Mouse (Mus musculus) CH12.LX (cell line): Measurements from ENCODE around the gene Tmem126a. TPM values are rescaled to one million over a fixed set of nuclear protein-coding genes. Genes with fewer than 3 reads are reported as not detected.
A peak's percentile ranks its signal among the peaks of the same experiment; 100 is the strongest.

Experiments used
- DNase-seq: peaks from one replicate; pipeline ENCODE4 v3.0.0-alpha.2; 2013; ENCODE audit errors: extremely low read depth
- H3K27ac ChIP-seq: 2 replicates; pipeline ENCODE4 v1.5.1; 2012; ENCODE audit warnings: low read depth, mild to moderate bottlenecking, control low read depth, moderate library complexity; ENCODE audit not compliant: insufficient read depth
- H3K27me3 ChIP-seq: replicated peaks from 2 replicates; pipeline ENCODE3; 2012; ENCODE audit warnings: inconsistent platforms
- H3K36me3 ChIP-seq, 2 experiments: replicated peaks in 1 of 2; 2 replicates each; pipeline versions ENCODE3 to v1.6.1; 2012; ENCODE audit warnings: inconsistent platforms in 1 of 2, low read length in 1 of 2, mild to moderate bottlenecking in 1 of 2, mixed read lengths in 1 of 2, moderate library complexity in 1 of 2; ENCODE audit not compliant: control insufficient read depth in 1 of 2, insufficient read depth in 1 of 2
- H3K4me1 ChIP-seq, 2 experiments: 2 replicates each; pipeline ENCODE4 v1.6.1; 2012; ENCODE audit warnings: inconsistent platforms in 1 of 2, moderate library complexity in 1 of 2; ENCODE audit not compliant: insufficient read depth in 2 of 2, control insufficient read depth in 1 of 2
- H3K4me2 ChIP-seq: 2 replicates; pipeline ENCODE4 v1.6.1; 2012; ENCODE audit warnings: low read depth, mild to moderate bottlenecking, control low read depth; ENCODE audit not compliant: poor library complexity, insufficient read depth, severe bottlenecking
- H3K4me3 ChIP-seq, 3 experiments: fragments of 150-350 bp in 1 of 3; sonication (generic) in 1 of 3; replicated peaks in 1 of 3; 2 replicates each; pipeline versions ENCODE3 to v1.5.1; 2011 to 2012; ENCODE audit warnings: low read depth in 2 of 3, low read length in 2 of 3, mild to moderate bottlenecking in 2 of 3, moderate library complexity in 2 of 3, control low read depth in 1 of 3, improper control_type of control experiment in 1 of 3, inconsistent platforms in 1 of 3, mixed read lengths in 1 of 3; ENCODE audit not compliant: poor library complexity in 1 of 3
- H3K79me2 ChIP-seq: replicated peaks from 2 replicates; pipeline ENCODE4 v1.6.1; 2012; ENCODE audit warnings: mild to moderate bottlenecking, moderate library complexity; ENCODE audit not compliant: control insufficient read depth, poor library complexity, insufficient read depth, severe bottlenecking; ENCODE audit errors: extremely low read depth
- H3K9ac ChIP-seq: 2 replicates; pipeline ENCODE4 v1.6.1; 2012; ENCODE audit warnings: low read depth, mild to moderate bottlenecking, control low read depth, moderate library complexity; ENCODE audit not compliant: insufficient read depth
- H3K9me3 ChIP-seq: replicated peaks from 2 replicates; pipeline ENCODE3; 2012; ENCODE audit warnings: low read length, inconsistent platforms, mixed read lengths
- BHLHE40 ChIP-seq: IDR thresholded peaks from 2 replicates; pipeline ENCODE4 v1.6.1; 2011; ENCODE audit warnings: mild to moderate bottlenecking, low read depth, low read length, improper control_type of control experiment
- ELF1 ChIP-seq: IDR thresholded peaks from 2 replicates; pipeline ENCODE4 v1.6.1; 2014; ENCODE audit warnings: low read depth, mild to moderate bottlenecking, inconsistent platforms, low read length, improper control_type of control experiment
- ETS1 ChIP-seq: conservative IDR thresholded peaks from 2 replicates; pipeline ENCODE4 v1.6.1; 2012; ENCODE audit warnings: low read depth, mild to moderate bottlenecking, inconsistent platforms, low read length, improper control_type of control experiment, moderate library complexity
- GABPA ChIP-seq: IDR thresholded peaks from 2 replicates; pipeline ENCODE4 v1.6.1; 2012; ENCODE audit warnings: low read depth, low read length, improper control_type of control experiment, inconsistent platforms; ENCODE audit not compliant: insufficient replicate concordance
- IRF4 ChIP-seq: IDR thresholded peaks from 2 replicates; pipeline ENCODE4 v1.6.1; 2014; ENCODE audit warnings: low read depth, mild to moderate bottlenecking, inconsistent platforms, low read length, improper control_type of control experiment
- JUN ChIP-seq: IDR thresholded peaks from 2 replicates; pipeline ENCODE4 v1.6.1; 2011; ENCODE audit warnings: low read depth, mild to moderate bottlenecking, low read length, improper control_type of control experiment, moderate library complexity; ENCODE audit not compliant: insufficient read depth
- JUND ChIP-seq: conservative IDR thresholded peaks from 2 replicates; pipeline ENCODE4 v1.6.1; 2011; ENCODE audit warnings: low read depth, low read length, improper control_type of control experiment
- KAT2A ChIP-seq: IDR thresholded peaks from 2 replicates; pipeline ENCODE4 v1.6.1; 2012; ENCODE audit warnings: low read length, improper control_type of control experiment, inconsistent platforms; ENCODE audit not compliant: insufficient replicate concordance
- MAX ChIP-seq: IDR thresholded peaks from 2 replicates; pipeline ENCODE4 v1.6.1; 2011; ENCODE audit warnings: low read length, improper control_type of control experiment
- MAZ ChIP-seq: IDR thresholded peaks from 2 replicates; pipeline ENCODE4 v1.6.1; 2012; ENCODE audit warnings: low read depth, mild to moderate bottlenecking, inconsistent platforms, low read length, improper control_type of control experiment, moderate library complexity
- MEF2A ChIP-seq: IDR thresholded peaks from 2 replicates; pipeline ENCODE4 v1.6.1; 2014; ENCODE audit warnings: low read depth, mild to moderate bottlenecking, inconsistent platforms, low read length, improper control_type of control experiment, borderline replicate concordance
- MXI1 ChIP-seq: IDR thresholded peaks from 2 replicates; pipeline ENCODE4 v1.6.1; 2011; ENCODE audit warnings: mild to moderate bottlenecking, low read depth, low read length, improper control_type of control experiment
- MYC ChIP-seq: IDR thresholded peaks from 2 replicates; pipeline ENCODE4 v1.6.1; 2011; ENCODE audit warnings: low read depth, mild to moderate bottlenecking, improper control_type of control experiment, low read length
- NRF1 ChIP-seq: IDR thresholded peaks from 2 replicates; pipeline ENCODE4 v1.6.1; 2014; ENCODE audit warnings: low read depth, mild to moderate bottlenecking, inconsistent platforms, low read length, improper control_type of control experiment, moderate library complexity
- POLR2AphosphoS2 ChIP-seq: IDR thresholded peaks from 2 replicates; pipeline ENCODE4 v1.6.1; 2011; ENCODE audit warnings: low read depth, low read length, improper control_type of control experiment
- RAD21 ChIP-seq: IDR thresholded peaks from 2 replicates; pipeline ENCODE4 v1.6.1; 2011; ENCODE audit warnings: low read depth, mild to moderate bottlenecking, low read length, improper control_type of control experiment, moderate library complexity
- SIN3A ChIP-seq: IDR thresholded peaks from 2 replicates; pipeline ENCODE4 v1.6.1; 2012; ENCODE audit warnings: low read length, improper control_type of control experiment, inconsistent platforms
- TBP ChIP-seq: conservative IDR thresholded peaks from 2 replicates; pipeline ENCODE4 v1.6.1; 2011; ENCODE audit warnings: low read depth, low read length, improper control_type of control experiment
- TCF12 ChIP-seq: IDR thresholded peaks from 2 replicates; pipeline ENCODE4 v1.6.1; 2014; ENCODE audit warnings: low read depth, mild to moderate bottlenecking, inconsistent platforms, low read length, improper control_type of control experiment
- USF2 ChIP-seq: conservative IDR thresholded peaks from 2 replicates; pipeline ENCODE4 v1.6.1; 2011; ENCODE audit warnings: low read depth, low read length, improper control_type of control experiment
- dilution Hi-C: fragments of 300-500 bp; cut with MboI; formaldehyde crosslinking; loops from 2 replicates; pipeline ENCODE4 v1.14.3; 2020; ENCODE audit warnings: low sequenced_read_pairs; ENCODE audit not compliant: extremely low pct_unique_long_range_greater_than_20kb, extremely low pct_ligation_motif_present
- in situ Hi-C: fragments of 300-500 bp; cut with MboI; formaldehyde crosslinking; loops from 3 replicates; pipeline ENCODE4 v1.14.3; 2019; ENCODE audit warnings: low sequenced_read_pairs, low pct_ligation_motif_present, low pct_unique_long_range_greater_than_20kb, mixed read lengths
- polyA plus RNA-seq: library from polyadenylated mRNA; unstranded; fragments of >175 nt; gene quantifications from 2 replicates; pipeline ENCODE4 v1.2.1, GENCODE M21; 2012; ENCODE audit warnings: low read depth; ENCODE audit not compliant: insufficient read length
- total RNA-seq, 2 experiments: library from RNA; depleted of rRNA; stranded (reverse); fragments of 300-350 nt in 1 of 2; fragments of >200 nt in 1 of 2; gene quantifications; 2 replicates each; pipeline ENCODE4 v1.2.3; 2012 to 2014

Gene Tmem126a
- total and polyA plus RNA-seq, 3 experiments, result 62.3 to 121 (median 65.3) TPM

- Histone ChIP-seq H3K79me2 (no peaks in the 10 kb centered on the region), H3K27me3 (peaks cover 5% of the 10 kb centered on the region), H3K4me1 (no peaks in the 10 kb centered on the region), H3K4me3 (no peak overlapping the region), H3K9ac (no peak overlapping the region), H3K4me2 (no peak overlapping the region), H3K9me3 (no peaks in the 10 kb centered on the region), H3K36me3 (no peaks in the 10 kb centered on the region), H3K27ac (no peak overlapping the region)
- in situ Hi-C loops (no loop called here), dilution Hi-C loops (no loop called here)
- DNase-seq, result no peak
- TF ChIP-seq MEF2A, result no peak
Measured at GRCm38 (mm10) chr7:90482607-90483006, 25.6 kb upstream of the Tmem126a start.

DNA sequence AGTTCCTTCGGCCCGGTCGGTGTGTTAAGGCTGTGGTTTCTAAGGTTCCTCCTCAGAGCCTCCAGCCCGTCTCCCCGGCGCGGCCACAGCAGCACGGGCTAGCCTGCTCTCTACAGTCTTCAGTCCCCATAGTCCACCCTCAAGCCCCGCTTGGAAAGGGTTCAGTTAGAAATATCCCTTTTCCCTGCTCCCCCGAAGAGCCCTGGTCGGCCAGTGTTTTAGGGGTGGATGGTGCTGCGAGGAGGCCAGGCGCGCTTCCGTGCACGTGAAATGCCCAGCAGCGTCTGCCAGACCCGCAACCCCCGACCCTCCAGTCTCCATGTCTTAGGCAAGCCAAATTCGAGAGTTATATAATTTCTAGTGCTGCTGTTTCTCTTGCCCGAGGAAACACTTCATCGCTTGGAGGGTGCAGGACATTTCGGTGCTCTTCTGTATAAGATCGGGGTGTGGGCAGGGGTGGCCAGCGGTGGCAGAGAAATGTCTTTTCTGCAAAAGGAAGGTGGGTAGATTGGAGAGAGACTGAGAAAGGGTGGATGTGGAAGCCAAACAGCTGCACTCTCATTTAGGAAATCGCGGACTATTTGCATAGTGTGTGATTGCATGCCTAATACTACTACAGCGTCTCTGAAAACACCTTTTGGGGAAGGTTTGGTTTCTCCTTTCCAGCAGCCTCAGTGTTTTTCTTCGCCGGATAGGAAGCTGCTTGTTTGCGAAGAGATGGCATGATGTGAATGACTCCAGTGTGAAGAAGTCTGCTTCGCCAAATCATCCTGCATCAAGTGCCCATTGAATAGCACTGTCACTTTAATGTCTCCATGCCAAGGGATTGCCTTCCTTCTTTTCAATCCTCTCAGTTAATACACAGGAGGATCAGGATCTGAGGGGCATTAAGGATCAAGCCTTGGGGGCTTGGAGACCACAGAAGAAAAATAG is 19.6 kb upstream of the Tmem126a start, which contains the start of gene Dlg2:
TSS of gene Dlg2 (plus strand) at position 360 of the 933 bp plus-strand sequence.
- Histone ChIP-seq H3K79me2 (peaks cover 12% of the 10 kb centered on the region), H3K9me3 (no peaks in the 10 kb centered on the region), H3K27ac (no peak within 1 kb of the TSS), H3K4me1 (peaks cover 3 to 22% of the 10 kb centered on the region in 2 experiments; a peak in 3 of 4 replicates), H3K4me3 (peak within 1 kb of the TSS; percentile 59 to 90 (median 70)), H3K36me3 (peaks cover 0 to 6% of the 10 kb centered on the region in 2 experiments), H3K27me3 (peaks cover 12% of the 10 kb centered on the region), H3K9ac (peak within 1 kb of the TSS; percentile 65), H3K4me2 (peak within 1 kb of the TSS; percentile 83)
- TF ChIP-seq JUN, result no peak
- TF ChIP-seq KAT2A, result no peak
- no peak for TF ChIP-seq JUND
- no peak for TF ChIP-seq MYC
- TF ChIP-seq MXI1, result peak; percentile 51
- TF ChIP-seq BHLHE40, result peak; percentile 66
- no peak for TF ChIP-seq MEF2A
- no peak for TF ChIP-seq USF2
- in situ Hi-C loops (no loop called here), dilution Hi-C loops (no loop called here)
- peak; percentile 39 for DNase-seq

- Histone ChIP-seq H3K27me3 (peaks cover 12% of the 10 kb centered on the region), H3K36me3 (peaks cover 0 to 11% of the 10 kb centered on the region in 2 experiments), H3K4me3 (peak within 1 kb of the TSS; percentile 59 to 90 (median 70)), H3K4me1 (peaks cover 3 to 22% of the 10 kb centered on the region in 2 experiments; a peak in 3 of 4 replicates), H3K79me2 (peaks cover 12% of the 10 kb centered on the region), H3K9me3 (no peaks in the 10 kb centered on the region), H3K9ac (peak within 1 kb of the TSS; percentile 65), H3K27ac (no peak within 1 kb of the TSS), H3K4me2 (peak within 1 kb of the TSS; percentile 99)
- dilution Hi-C loops (no loop called here), in situ Hi-C loops (no loop called here)
- peak; percentile 98 for DNase-seq
- TF ChIP-seq MAZ (no peak), RAD21 (no peak), IRF4 (no peak), ETS1 (0 out of 2 replicates have a peak, but pooled peaks have one; percentile 14), TCF12 (peak; percentile 89), SIN3A (peak; percentile 55; the same call in 1 of the 2 replicates), BHLHE40 (peak; percentile 96), ELF1 (peak; percentile 52), NRF1 (peak; percentile 49; the same call in 1 of the 2 replicates), USF2 (peak; percentile 93), KAT2A (no peak), POLR2AphosphoS2 (no peak), MXI1 (peak; percentile 49), TBP (peak; percentile 54; the same call in 1 of the 2 replicates), GABPA (no peak), MAX (peak; percentile 94), MEF2A (no peak; the same call in 1 of the 2 replicates)
Measured at GRCm38 (mm10) chr7:90475793-90476312, 18.8 kb upstream of the Tmem126a start, which contains the start of gene Tmem126b. Gene Tmem126b (minus strand): TSS chr7:90476001.
